Mouse (Mus musculus): Measurements from ENCODE around the gene Tenm4.

Tenm4 gene

DNA sequence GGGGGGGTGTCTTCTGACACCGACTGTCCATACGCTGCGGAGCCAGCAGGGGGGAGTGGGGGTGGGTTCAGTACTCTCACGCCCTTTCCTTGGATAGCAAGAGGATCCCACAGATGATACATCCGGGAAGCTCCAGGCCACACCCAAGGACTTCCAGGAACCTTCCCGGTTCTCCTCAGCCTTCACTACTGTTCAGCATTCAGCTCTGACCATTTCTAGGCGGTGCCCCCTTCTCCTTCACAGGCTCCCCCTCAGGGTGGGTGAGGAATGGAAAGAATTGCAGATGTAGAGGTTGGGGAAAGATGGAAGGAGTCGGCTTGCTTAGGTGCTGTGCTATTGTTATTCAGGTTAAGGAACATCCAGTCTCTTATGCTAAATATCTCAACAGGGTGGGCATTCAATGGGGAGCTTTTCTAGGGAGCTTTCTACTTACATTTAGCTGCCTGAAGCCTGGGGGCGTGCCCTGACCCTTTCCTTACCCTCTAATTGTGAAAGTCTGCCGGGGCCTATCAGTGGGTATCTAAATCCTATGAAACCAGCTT is 33.8 kb downstream of the Tenm4 start:
- DNase-seq, result no peak

DNA sequence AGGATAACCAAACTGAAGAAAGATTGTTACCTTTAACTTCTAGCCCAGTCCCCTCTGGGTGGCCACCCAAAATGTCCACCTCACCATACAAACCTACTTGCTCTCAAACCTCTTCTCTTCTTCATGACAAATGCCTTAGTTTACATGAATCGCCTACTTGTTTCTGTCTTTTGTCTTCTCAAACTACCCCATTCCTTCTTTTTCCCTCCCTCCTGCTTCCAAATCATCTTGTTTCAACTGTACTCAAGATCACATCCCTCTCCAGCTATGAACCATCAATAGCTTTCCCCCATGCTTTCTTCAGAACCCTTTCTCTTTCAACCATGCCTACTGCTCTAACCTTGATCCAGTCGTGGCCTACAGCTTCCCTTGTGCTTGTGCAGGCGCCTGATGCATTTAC is 36.0 kb downstream of the Tenm4 start:
- DNase-seq, result no peak

DNA sequence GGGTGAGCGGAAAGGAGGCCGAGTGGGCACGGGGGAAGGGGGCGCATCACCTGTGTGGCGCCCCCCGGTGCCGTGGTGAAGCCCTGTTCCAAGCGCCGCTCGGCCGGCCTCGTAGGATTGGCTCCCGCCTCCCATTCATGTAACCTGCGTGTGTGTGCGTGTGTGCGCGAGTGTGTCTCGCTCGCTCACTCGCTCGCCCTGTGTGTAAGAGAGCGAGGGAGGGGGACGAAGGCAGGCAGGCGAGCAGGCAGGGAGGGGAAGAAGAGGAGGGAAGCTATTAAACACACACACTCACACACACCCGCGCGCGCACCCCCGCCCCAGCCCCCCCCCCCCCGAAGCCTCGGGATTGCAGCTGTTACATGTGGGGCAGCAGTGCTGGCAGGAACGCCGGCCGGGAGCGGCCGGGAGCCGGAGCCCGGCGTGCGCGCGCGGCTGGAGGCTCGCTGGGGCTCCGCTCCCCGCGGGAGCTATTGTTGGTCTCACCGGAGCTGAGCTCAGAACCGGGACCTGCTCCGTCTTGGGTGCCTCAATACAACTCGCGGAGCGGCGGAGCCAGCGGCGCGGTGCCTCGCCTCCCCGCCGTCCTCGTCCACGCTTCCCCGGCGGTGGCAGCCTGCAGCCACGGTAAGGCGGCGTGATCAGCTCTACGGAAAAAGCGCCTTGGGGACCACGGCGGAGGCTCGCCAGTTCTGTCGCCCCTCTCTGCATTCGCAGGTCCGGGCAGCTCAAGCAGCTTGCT is 38.9 kb downstream of the Tenm4 start:
- DNase-seq, result peak; percentile 75

DNA sequence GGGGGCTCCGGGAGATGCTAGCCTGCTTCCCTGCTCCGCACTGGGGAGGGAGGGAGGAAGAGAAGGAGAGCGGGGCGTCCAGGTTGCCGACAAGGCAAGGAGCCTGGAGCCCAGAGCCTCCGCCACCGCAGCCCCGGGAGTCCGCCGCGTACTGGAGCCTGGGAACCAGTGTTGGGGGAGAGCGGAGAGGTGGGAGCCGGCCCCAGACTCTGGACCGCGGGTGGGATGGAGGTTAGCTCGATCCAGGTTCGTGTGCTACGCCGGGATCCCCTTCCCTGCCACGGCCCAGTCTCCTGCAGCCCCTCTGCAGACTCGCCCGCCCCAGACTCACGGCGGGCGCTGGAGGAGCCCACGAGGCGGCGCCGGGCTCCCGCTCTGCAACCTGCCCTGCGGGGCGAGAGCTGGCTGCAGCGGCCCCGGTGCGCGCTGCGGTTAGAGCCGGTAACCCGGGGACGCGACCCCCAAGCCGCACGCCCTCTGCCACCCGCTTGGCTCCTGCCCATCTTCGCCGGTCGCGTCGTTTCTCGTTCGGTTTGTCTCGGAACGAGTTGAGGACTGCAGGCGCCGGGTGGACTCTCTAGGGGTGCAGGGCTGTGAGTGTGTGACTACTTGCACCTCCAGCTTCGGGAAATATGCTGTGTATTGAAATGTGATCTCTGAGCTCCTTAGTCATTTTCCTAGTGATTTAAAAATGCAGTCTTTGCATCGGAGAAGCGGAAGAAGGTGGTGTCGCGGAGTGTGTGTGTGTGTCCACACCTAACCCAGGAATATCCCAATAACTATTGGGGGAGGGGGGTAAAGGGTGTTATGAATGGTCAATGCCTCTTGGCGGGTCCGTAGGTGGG is 39.7 kb downstream of the Tenm4 start:
- DNase-seq, result no peak

DNA sequence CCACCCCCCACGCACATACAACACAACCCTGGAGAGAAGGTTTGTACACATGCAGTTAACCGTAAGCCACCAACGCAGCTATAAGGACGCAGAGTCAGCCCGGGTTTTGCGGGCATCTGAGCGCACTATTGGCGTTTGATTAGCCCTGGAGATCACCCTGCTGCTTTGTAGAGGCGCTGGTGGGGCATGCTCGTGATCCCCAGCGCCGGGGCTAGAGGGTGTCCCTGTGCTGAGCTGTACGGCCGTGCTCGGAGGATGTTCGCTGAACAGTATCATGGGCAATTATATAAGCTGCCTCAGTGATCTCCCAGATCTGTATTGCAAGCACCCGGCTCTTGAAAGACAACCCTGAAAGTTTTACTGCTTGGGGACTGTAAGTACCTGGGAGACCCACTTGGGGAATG is 40.6 kb downstream of the Tenm4 start:
- DNase-seq, result peak; percentile 60

DNA sequence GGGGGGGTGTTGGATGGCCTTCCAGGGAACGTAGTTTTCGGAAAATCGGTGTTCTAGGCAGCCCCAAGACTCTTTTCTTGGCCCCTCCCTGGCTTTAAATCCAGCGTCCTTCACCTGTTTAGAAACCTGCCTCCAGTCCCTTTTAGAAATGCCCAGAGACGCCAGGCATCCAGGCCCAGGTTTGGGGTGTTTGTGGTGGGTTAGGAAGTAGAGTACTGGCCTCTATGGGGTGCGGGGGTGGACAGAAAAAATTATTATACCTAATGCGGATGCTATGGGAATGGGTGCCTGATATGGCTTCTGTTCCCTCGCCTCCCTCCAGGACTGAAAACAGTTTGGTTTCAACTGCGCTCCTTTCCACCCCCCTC is 41.2 kb downstream of the Tenm4 start:
- no peak for DNase-seq

DNA sequence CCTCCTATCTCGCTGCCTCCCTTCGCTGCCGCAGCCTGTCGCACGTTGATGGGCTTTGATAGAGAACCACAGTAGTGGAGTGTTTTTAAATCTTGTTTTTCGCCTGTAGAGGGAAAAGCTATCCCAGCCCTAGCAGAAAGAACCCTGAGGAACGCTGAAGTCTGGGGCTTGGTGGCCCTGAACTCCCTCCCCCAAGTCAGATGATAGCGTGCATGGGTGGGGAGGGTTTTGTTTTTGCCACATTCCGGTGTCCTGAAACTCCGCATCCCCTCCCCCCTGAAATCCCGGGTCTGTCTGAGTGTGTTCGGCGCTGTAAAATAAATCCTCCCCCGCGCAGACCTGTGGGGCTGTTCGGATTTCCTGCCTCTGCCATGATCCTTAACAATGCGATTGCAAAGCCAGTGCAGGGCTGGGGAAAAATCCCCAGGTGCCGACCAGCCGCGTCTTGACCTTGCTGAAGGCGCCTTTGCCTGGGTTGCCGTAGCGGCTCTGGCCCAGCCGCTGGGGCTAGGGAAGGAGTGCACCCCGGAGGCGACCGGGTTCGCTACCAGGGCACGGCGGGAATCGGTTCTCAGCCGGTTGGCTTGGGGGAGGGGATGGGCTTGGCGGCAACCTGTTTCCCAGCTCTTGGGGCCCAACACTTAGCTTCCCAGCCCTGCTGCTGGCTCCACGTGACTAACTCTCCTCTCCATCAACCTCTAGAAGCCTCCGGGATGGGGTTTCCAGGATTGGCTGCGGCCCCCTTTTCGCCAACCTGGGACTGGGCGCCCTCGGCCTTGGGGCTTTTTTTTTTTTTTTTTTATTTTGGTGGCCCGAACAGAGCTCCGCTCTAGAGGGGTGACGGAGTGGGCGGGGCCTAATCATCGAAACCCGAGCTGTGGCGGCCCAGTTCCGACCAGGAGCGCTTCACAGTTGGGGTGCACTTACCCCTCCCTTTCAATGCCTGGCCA is 41.8 kb downstream of the Tenm4 start:
- peak; percentile 66 for DNase-seq

DNA sequence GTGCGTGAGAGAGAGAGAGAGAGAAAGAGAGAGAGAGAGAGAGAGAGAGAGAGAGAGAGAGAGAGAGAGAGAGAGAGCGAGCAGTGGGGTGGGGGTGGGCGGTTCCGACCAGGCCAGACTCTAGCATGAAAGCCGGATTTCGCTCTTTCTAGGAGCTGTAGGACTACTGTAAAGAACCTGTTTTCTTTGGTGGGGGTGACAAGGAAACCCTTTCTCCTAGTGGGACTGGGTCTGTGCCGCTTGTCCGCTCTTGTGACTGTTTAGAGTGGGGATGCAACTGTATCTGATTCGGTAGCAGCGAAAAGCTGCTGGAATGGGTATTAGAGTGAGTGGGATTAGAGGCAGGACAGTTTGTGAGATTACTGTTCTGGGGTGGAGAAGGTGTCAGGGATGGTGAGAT is 42.7 kb downstream of the Tenm4 start:
- no peak for DNase-seq

DNA sequence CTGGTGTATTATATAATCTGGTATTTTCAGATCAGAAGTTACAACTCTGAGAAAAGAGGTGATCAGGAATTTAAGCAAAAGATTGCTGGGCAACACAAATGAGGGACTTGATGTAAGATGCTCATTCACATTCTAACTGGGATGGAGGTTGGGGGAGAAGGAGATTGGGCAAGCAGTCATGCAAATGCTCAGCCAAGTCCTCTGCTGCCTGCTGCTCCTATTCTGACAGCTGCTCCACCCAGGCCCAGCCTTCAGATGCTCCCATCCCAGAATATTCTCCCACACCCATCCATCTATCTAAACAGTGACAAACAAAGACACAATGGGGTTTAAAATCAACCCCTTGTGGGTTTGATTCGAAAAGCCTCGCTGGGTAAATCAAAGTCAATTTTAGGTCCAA is 43.8 kb downstream of the Tenm4 start:
- DNase-seq, result no peak

DNA sequence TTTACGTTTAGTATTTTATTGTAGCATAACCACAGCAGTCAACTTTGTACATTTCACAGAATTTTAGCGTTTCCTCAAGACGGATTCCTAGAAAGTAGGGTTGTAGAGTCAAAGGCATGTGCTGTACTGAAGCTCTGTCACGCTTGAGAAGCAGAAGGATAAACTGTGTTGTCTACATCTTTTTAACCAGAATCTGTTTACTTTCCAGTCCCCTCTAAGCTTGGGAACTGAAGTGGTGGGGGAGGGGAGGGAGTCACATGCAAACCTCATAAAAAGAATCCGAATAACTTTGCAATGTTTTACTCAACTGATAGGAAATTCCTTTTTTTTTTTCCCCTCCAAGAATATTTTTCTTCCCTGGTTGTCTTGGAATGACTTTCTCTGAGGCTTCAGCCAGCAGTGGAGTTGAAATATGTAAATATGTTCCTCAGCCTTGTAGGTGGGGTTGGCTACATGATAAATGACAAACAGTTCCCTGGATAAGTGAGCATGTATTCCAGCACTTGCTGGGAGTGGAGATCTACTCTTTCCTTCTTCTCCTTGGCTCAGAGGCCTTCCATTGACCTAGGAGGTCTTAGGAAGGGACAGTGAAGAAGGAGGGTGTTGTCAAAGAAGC is 45.0 kb downstream of the Tenm4 start:
- DNase-seq, result no peak

DNA sequence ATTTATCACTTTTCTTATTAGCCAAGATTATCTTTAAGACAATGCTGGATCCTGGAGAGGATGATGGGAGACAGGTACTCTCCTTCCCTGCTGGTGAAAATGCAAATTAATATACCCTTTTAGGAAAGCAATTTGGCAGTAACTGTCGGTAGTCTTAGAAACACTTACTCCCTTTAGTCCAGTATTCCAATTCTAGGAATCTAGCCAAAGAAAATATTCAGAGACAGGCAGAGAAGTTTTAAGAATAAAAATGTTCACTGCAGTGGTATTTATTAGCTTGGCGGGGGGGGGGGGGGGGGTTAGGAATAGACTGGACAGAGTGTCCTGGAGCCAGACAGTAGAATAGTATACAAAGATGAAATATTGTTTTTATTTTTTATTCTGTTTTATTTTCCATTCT is 48.3 kb downstream of the Tenm4 start:
- DNase-seq, result no peak

DNA sequence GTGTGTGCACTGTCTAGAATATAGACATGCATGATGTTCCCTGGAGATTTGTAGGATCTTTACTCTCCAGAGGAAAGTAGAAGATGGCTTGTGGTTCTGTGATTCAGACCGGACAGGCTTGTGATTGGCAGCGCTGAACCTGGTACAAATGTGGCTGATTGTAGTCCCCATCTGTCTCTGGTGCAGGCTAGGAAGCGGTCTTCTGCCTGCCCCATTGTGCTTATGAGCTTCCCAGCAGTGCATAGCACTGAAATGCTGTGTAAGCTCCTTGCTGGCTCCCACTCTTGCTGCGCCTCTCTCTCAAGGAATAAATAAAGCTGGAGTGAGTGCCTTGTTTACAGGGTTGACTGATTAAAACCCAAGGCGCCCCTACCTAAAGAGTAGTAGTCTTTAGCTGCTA is 49.6 kb downstream of the Tenm4 start:
- no peak for DNase-seq

DNA sequence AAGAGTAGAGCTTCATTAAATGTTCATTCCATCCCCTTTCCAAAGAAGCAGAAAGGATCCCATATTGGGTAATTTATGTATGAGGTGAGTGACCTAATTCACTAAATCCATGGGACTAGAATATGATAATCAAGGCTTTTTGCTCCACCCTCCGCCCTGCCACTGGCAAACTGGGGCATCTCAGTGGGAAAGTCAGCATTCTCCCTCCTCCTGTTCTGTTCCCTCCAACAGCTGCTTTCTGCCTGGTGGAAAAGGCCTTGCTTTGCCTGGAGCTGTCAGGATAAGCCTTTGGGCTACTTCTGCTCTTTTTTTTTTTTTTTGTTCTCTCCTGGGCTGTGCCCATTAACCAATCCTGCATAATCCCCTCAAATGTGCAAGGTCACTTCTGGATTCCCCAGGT is 51.5 kb downstream of the Tenm4 start:
- DNase-seq, result no peak

DNA sequence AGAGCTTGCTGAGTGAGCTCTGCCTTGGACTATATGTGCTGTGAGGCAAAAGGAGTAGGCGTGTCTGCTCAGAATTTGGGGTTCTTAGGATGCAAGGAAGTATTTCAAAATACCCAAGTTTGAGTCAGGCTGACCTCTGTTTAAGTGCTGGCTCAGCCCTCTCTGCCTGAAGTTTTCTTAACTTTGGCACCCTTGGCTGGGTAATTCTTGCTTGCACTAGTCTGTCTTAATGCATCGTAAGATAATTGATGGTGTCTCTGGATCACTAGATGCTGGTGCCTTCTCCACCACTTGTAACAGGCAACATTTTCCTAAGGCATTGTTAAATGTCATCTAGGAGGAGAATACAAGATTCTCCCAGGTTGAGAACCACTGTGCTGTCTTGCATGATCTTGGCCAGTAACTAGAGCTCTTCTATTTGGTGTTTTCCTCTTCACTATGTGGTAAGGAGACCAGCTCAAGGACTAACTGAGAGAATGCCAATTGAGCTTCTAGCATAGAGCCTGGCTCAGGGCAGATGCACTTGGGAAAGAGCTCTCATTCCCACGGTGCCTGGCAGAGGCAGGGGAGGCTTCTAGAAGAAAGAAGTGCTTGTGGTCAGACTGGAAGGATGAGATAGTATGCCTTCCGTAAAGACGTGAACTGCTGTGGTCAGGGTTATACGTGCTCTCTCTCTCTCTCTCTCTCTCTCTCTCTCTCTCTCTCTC is 57.7 kb downstream of the Tenm4 start:
- DNase-seq, result no peak

DNA sequence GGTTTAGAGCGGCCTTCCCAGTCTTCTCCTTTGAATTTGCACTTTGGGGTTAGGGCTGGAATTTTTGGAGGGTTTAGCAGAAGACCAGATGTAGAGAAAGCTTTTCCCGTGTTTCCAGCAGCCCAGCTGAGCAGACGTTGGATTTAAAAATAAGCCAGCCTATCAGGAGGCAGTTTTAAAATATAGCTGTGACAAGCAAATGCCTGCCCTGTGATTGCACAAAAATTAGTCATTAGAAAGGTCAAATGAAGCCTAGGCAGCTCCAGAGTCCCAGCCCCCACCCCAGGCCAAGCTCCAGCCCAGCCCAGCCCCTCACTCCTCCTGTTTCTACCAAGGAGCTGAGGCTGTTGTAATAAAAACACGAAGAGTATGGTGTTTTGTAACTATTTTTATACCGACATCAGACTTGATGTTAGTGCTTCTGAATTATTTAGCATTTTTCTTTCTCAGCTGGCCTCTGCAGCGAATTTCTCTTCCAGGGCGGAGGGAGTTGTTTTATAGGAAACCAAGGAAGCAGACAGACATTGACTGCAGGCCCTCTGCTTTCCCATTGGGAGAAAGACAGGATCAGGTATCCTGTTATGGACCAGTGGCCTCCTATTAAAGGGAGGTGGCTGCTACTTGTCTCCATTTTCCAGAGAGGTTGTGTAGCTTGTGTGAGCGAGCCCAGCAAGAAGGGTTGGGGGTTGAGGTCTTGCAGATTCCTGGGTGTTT is 59.1 kb downstream of the Tenm4 start:
- DNase-seq, result no peak

DNA sequence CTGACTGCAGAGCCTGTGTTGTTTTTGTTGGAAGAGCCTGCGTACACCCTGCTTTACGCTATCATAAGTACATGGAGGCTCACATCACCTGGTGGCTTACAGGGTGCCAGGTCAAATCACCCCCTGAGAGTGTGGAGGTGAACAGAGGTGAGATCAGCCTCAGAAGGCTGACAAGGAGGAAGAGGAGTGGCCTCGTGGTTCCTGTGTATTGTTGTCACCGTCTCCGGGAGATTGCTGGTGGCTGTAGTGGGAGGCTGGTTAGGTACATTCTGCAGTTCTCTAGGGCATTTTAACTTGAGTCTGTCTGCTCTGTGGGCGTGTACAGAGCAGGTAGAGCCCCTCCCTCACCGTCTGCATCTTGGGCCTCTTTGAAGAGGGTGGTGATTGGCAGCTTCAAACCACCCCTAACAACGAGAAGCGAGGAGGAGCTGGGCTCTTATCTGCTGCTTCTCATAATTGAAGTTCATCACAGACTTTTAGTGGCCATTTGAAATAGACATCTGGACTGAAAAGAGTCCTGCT is 59.7 kb downstream of the Tenm4 start:
- DNase-seq, result no peak

DNA sequence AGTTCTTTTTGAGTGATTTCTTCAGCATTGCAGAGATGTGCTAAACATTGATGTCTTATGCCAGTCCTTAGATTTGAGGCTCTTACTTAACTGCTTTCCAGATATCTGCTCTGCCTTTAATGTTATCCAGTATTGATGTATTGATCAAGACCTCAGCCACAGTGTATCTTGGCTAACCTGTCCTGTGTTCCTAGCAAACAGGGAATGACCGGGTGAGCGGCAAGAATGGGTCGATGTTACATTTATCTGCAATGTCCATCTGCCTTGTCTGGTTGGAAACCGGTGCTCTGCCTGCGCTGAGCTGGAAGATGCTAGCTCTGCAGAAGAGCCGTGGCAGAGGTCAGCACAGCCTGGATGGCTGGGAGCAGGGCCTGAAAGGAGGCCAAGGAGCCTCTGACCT is 64.8 kb downstream of the Tenm4 start:
- DNase-seq, result no peak

DNA sequence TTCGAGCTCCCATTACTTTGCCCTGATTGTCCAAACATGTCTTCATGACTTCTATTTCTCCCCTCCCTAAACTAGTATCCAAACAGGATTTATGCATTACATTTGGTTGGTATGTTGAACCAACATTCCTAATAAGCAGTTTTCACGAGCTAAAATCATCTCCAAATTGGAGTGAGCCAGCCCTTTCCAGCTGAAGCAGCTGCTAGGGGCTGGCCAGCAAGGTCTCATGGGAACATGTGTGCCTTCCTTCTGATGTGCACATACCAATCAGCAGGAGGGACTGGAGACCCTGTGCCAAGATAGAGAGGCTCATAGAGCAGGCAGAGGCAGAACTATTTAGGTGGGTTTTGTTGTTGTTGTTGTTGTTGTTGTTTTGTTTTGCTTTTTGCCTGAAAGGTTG is 69.6 kb downstream of the Tenm4 start:
- DNase-seq, result no peak

DNA sequence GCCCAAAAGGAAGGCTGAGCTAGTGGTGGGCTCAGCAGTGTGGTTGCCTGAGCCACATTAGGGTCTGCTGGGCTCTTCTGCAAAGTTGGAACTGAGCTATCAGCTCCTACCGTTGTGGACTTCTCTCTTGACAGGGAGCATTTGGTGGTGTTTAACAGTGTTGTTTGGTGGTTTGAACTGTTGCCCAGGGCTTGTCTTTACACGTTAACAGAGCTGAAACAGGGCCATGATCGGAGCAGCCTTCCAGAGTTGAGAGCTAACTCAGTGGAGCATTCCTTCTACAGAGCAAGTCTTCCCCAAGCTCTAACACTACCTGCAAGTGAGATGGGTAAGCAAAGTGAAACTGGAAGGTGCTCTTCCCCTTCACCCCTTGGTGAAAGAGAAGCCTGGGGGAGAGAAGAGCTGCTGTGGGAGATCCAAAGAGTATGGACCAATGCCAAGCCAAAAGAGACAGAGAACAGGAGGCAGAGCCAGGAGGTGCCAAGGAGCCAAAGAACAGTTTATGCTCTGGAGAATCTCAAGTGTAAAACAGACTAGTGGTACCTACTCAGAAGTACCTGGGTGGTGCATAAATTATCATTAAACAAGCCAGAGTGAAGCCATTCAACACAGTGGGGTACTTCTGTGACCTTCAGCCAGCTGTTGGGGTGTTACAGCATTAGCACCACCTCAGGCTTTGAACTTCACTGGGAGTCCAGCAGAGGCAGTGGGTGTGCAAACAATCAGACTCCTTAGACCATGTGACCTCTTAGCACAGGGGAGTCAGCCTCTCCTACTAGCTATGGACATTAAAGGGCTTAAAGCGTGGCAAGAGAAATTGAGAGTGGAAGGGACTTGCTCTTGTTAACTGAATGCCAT is 71.5 kb downstream of the Tenm4 start:
- no peak for DNase-seq

DNA sequence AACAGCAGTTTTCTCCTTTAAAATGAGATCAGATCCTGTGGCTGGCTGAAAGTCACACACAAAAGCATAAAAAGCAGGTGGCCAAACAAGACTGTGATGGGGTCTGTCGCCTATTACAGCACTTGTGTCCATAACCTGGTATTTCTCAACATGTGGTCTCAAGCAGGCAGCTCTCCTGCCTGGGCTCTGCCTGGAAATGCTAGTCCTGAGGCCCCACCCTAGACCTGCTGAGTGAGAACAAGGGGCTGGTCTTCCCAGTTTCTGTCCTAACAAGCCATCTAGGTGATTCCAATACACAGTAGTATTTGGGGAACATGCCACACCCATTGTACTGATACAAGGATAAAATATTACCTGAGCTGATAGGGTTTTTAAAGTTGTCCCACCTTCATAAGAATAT is 73.8 kb downstream of the Tenm4 start:
- no peak for DNase-seq

Data from right cerebral cortex, adult 18-20 months (tissue).